Mouse (Mus musculus) liver, postnatal 0 days (tissue): Measurements from ENCODE around the gene Khk.

Experiments
- CTCF ChIP-seq: sonication (generic); IDR thresholded peaks from 2 replicates; pipeline ENCODE4 v1.5.1; 2016; ENCODE audit warnings: antibody characterized with exemption, low read depth
- EP300 ChIP-seq: IDR thresholded peaks from 2 replicates; pipeline ENCODE4 v1.6.1; 2016; ENCODE audit warnings: antibody characterized with exemption, low read depth, mild to moderate bottlenecking

DNA sequence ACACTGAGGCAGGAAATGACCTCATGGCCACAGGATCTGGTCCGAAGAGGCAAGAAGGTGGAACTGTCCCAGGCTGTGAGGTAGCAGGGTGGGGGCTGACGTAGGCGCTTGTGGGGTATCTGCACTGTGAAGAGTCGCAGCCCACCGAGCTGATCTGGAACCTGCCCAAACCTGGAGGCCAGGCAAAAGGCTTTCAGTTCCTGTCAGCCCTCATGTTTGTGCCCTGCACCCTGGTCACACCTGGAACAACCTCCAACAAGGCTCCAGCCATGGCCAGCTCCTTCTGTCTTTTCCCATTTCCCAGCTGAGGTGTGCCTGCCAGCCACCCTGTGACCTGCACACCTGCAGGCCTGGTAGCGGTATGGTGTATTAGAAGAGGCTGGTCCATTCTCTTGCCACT is 36.7 kb downstream of the Khk start:
- no peak for TF ChIP-seq CTCF
- TF ChIP-seq EP300: no peak
